Mouse (Mus musculus) embryonic facial prominence, embryonic 14.5 days (tissue): Measurements from ENCODE around the gene Slc6a17. TPM values are rescaled to one million over a fixed set of nuclear protein-coding genes. Genes with fewer than 3 reads are reported as not detected.
A peak's percentile ranks its signal among the peaks of the same experiment; 100 is the strongest.

ENCODE experiments used
- ATAC-seq: fragments of 200-750 bp; cut with Nextera tagmentation; 2 replicates; pipeline ENCODE4 v1.8.0; 2017; ENCODE audit warnings: low read depth, moderate number of reproducible peaks, moderate TSS enrichment
- DNase-seq: peaks from one replicate; pipeline ENCODE4 v3.0.0-alpha.2; 2015; ENCODE audit warnings: low spot score
- H3K27ac ChIP-seq: fragments of 300-500 bp; sonication (generic); replicated peaks from 2 replicates; pipeline ENCODE4 v1.5.1; 2014; ENCODE audit warnings: low read depth, mild to moderate bottlenecking, low read length, moderate library complexity
- H3K27me3 ChIP-seq: fragments of 300-500 bp; sonication (generic); replicated peaks from 2 replicates; pipeline ENCODE4 v1.6.1; 2014; ENCODE audit warnings: low read length; ENCODE audit not compliant: control insufficient read depth, insufficient read depth
- H3K36me3 ChIP-seq: fragments of 300-500 bp; sonication (generic); 2 replicates; pipeline ENCODE4 v1.6.1; 2014; ENCODE audit warnings: low read length, mixed read lengths; ENCODE audit not compliant: control insufficient read depth, insufficient read depth
- H3K4me1 ChIP-seq: fragments of 300-500 bp; sonication (generic); 2 replicates; pipeline ENCODE4 v1.6.1; 2014; ENCODE audit warnings: antibody characterized with exemption, low read length; ENCODE audit not compliant: control insufficient read depth, insufficient read depth
- H3K4me2 ChIP-seq: fragments of 300-500 bp; sonication (generic); 2 replicates; pipeline ENCODE4 v1.6.1; 2014; ENCODE audit warnings: low read depth, mild to moderate bottlenecking, low read length, moderate library complexity, mixed read lengths
- H3K4me3 ChIP-seq: fragments of 300-500 bp; sonication (generic); 2 replicates; pipeline ENCODE4 v1.5.1; 2014; ENCODE audit warnings: low read depth, mild to moderate bottlenecking, low read length
- H3K9ac ChIP-seq: fragments of 300-500 bp; sonication (generic); 2 replicates; pipeline ENCODE4 v1.6.1; 2014; ENCODE audit warnings: low read depth, mild to moderate bottlenecking, low read length, moderate library complexity, mixed read lengths
- H3K9me3 ChIP-seq: fragments of 300-500 bp; sonication (generic); 2 replicates; pipeline ENCODE4 v1.6.1; 2016; ENCODE audit warnings: low read length; ENCODE audit not compliant: control insufficient read depth
- WGBS: fragments of 180-500 bp; shearing (Covaris S2); extraction: QIAGEN DNeasy Blood & Tissue Kit; methylation state at CpG from one replicate; pipeline ENCODE4 v1.1.7; 2014; 5-methylcytosine and 5-hydroxymethylcytosine counted together
- polyA plus RNA-seq: library from polyadenylated mRNA; unstranded; fragments of >200 nt; fragmentation: Nextera tagmentation; extraction: Ambion mirVana; gene quantifications from 2 replicates; pipeline ENCODE4 v1.2.1, GENCODE M21; 2014

The Slc6a17 gene
- polyA plus RNA-seq, 1 experiment from 2014 or later = 4.9 TPM

- ATAC-seq = no peak
- 61% methylated on average over 3 of the region's 3 CpGs for WGBS
Measured at GRCm38 (mm10) chr3:107446822-107447221, 71.0 kb downstream of the Slc6a17 start.

GRCm38 (mm10) chr3:107443866-107444265 is 74.0 kb downstream of the Slc6a17 start:
- Histone ChIP-seq H3K36me3 (no peaks in the 10 kb centered on the region), H3K4me3 (no peak overlapping the region), H3K27me3 (no peaks in the 10 kb centered on the region), H3K4me2 (no peak overlapping the region), H3K9ac (no peak overlapping the region), H3K27ac (no peak overlapping the region), H3K9me3 (no peaks in the 10 kb centered on the region), H3K4me1 (no peaks in the 10 kb centered on the region)
- WGBS = 75% methylated on average over 5 of the region's 5 CpGs
- ATAC-seq = no peak
- no peak for DNase-seq

More at GRCm38 (mm10) chr3:107446822-107447221, 71.0 kb downstream of the Slc6a17 start:
- H3K27ac ChIP-seq = no peak overlapping the region
- DNase-seq = no peak
- H3K9ac ChIP-seq = no peak overlapping the region
- no peaks in the 10 kb centered on the region for H3K9me3 ChIP-seq
- H3K4me2 ChIP-seq = no peak overlapping the region
- H3K27me3 ChIP-seq = no peaks in the 10 kb centered on the region
- H3K36me3 ChIP-seq = no peaks in the 10 kb centered on the region
- no peak overlapping the region for H3K4me3 ChIP-seq
- H3K4me1 ChIP-seq = no peaks in the 10 kb centered on the region

GRCm38 (mm10) chr3:107442191-107442590 is 75.6 kb downstream of the Slc6a17 start:
- Histone ChIP-seq H3K27me3 (no peaks in the 10 kb centered on the region), H3K4me2 (no peak overlapping the region), H3K27ac (no peak overlapping the region), H3K4me3 (no peak overlapping the region), H3K9me3 (no peaks in the 10 kb centered on the region), H3K4me1 (no peaks in the 10 kb centered on the region), H3K9ac (no peak overlapping the region), H3K36me3 (no peaks in the 10 kb centered on the region)
- ATAC-seq (peak; percentile 67), DNase-seq (peak; percentile 47)
- 84% methylated on average over 11 of the region's 11 CpGs for WGBS

GRCm38 (mm10) chr3:107441306-107441705 is 76.5 kb downstream of the Slc6a17 start:
- ATAC-seq (no peak), DNase-seq (no peak)
- Histone ChIP-seq H3K27ac (no peak overlapping the region), H3K9ac (no peak overlapping the region), H3K36me3 (no peaks in the 10 kb centered on the region), H3K4me3 (no peak overlapping the region), H3K4me2 (no peak overlapping the region), H3K27me3 (no peaks in the 10 kb centered on the region), H3K4me1 (no peaks in the 10 kb centered on the region), H3K9me3 (no peaks in the 10 kb centered on the region)
- WGBS = 73% methylated on average over 8 of the region's 8 CpGs

GRCm38 (mm10) chr3:107439280-107439679 is 78.5 kb downstream of the Slc6a17 start:
- H3K27ac ChIP-seq = no peak overlapping the region
- DNase-seq (no peak), ATAC-seq (no peak)
- no peak overlapping the region for H3K4me3 ChIP-seq
- H3K27me3 ChIP-seq = no peaks in the 10 kb centered on the region
- WGBS = 86% methylated on average over 11 of the region's 11 CpGs
- H3K36me3 ChIP-seq = no peaks in the 10 kb centered on the region
- H3K9me3 ChIP-seq = no peaks in the 10 kb centered on the region
- H3K9ac ChIP-seq = no peak overlapping the region
- no peaks in the 10 kb centered on the region for H3K4me1 ChIP-seq
- H3K4me2 ChIP-seq = no peak overlapping the region

GRCm38 (mm10) chr3:107437666-107438065 is 80.2 kb downstream of the Slc6a17 start:
- H3K27ac ChIP-seq = no peak overlapping the region
- H3K9ac ChIP-seq = no peak overlapping the region
- WGBS = 80% methylated on average over 2 of the region's 2 CpGs
- H3K36me3 ChIP-seq = no peaks in the 10 kb centered on the region
- H3K4me3 ChIP-seq = no peak overlapping the region
- H3K9me3 ChIP-seq = no peaks in the 10 kb centered on the region
- H3K4me2 ChIP-seq = no peak overlapping the region
- H3K27me3 ChIP-seq = no peaks in the 10 kb centered on the region
- H3K4me1 ChIP-seq = no peaks in the 10 kb centered on the region
- ATAC-seq = no peak
- DNase-seq = no peak

- H3K36me3 ChIP-seq = no peaks in the 10 kb centered on the region
- DNase-seq (no peak), ATAC-seq (no peak)
- H3K4me1 ChIP-seq = no peaks in the 10 kb centered on the region
- no peak overlapping the region for H3K4me3 ChIP-seq
- H3K27me3 ChIP-seq = no peaks in the 10 kb centered on the region
- H3K27ac ChIP-seq = no peak overlapping the region
- no peak overlapping the region for H3K4me2 ChIP-seq
- no peak overlapping the region for H3K9ac ChIP-seq
- 56% methylated on average over 6 of the region's 6 CpGs for WGBS
- H3K9me3 ChIP-seq = no peaks in the 10 kb centered on the region
Measured at GRCm38 (mm10) chr3:107436434-107436833, 81.4 kb downstream of the Slc6a17 start.

- Histone ChIP-seq H3K36me3 (no peaks in the 10 kb centered on the region), H3K4me3 (no peak overlapping the region), H3K4me1 (no peaks in the 10 kb centered on the region), H3K27ac (no peak overlapping the region), H3K4me2 (no peak overlapping the region), H3K27me3 (no peaks in the 10 kb centered on the region), H3K9me3 (no peaks in the 10 kb centered on the region), H3K9ac (no peak overlapping the region)
- peak; percentile 16 for DNase-seq
- 48% methylated on average over 9 of the region's 9 CpGs for WGBS
- ATAC-seq = 0 out of 2 replicates have a peak, but pooled peaks have one; percentile 44
Measured at GRCm38 (mm10) chr3:107433614-107434013, 84.2 kb downstream of the Slc6a17 start.

- no peaks in the 10 kb centered on the region for H3K9me3 ChIP-seq
- WGBS = 8% methylated on average over 1 of the region's 1 CpGs
- ATAC-seq = peak; percentile 75; the same call in 1 of the 2 replicates
Measured at GRCm38 (mm10) chr3:107431268-107431667, 86.5 kb downstream of the Slc6a17 start.

More at GRCm38 (mm10) chr3:107431268-107431667, 86.5 kb downstream of the Slc6a17 start:
- no peak overlapping the region for H3K9ac ChIP-seq
- H3K36me3 ChIP-seq = no peaks in the 10 kb centered on the region
- H3K27me3 ChIP-seq = no peaks in the 10 kb centered on the region
- H3K27ac ChIP-seq = no peak overlapping the region
- no peak overlapping the region for H3K4me2 ChIP-seq
- no peaks in the 10 kb centered on the region for H3K4me1 ChIP-seq
- peak; percentile 86 for DNase-seq
- H3K4me3 ChIP-seq = no peak overlapping the region
